Mouse (Mus musculus) mesoderm, embryonic 11.5 days (tissue): ENCODE measurements around the gene Sema4d.

ENCODE experiments used
- DNase-seq: peaks from one replicate; pipeline ENCODE4 v3.0.0-alpha.2; 2012; ENCODE audit warnings: low read depth, low spot score

Gene Sema4d

DNA sequence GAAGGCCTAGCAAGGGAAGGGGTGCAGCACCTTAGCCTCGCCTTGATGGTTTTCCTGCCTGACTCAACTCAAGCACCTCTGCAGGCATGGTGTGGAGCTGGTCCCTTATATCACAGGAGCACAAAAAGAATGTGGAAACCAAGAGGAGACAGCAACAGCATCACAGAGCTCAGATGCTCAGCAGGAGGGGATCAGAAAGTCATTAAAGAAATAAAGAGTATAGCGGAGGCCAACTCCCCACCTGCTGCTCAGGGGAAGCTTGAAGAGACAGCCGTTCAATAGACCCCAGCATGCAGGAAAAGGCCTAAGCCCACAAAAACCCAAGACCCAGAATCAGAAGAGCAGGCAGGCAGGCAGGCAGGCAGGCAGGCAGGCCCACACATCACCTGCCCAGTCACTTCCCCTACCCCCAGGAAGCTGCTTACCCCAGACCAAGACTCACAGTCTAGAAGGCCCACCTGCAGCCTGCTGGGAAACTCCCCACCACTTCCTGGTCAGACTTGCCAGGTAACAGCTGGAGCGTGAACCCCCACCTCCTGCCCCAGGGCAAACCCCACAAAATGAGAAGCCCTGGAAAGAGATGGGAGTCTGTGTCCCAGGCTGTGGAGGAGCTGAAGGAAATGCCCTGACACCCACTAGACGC is 39.6 kb downstream of the Sema4d start:
- DNase-seq, result no peak

- no peak for DNase-seq
These were observed 40.4 kb downstream of the Sema4d start for GRCm38 (mm10) chr13:51753168-51753465.

DNA sequence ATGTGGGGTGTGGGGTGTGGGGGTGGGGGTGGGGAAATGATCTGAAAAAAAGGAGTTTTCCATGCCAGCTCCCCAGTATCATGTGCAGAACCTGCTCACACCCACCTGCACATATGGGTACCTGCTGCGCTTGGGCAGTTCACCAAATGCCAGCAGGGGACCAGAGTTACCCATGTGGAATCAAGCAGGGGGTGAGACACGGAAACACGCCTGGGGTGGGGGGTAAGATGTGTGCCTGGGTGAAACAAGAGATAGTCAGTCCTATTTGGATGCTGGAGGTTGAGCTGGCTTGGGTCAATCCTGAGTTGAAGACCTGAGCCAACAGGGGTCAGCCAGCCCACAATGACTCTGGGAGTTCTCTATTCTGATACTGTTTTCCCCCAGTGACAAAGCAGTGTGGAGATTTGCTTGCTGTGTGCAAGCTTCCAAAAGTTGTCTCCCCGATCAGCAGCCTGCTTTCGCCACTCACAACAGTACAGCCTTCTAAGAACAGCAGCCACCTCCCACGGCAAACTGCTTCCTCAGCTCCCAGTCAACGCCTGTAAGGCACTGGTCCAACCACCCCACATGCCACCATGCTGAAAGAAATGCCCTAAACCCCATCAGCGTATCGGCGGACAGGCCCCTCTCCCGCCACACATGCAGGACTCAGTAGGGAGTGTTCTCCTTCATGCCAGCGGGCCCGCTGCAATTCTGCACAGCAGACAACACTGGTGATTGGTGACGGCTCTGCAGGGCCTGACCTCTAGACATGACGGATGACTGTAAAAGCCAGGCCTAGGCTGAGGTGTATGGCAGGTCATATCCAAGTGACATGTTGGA is 41.0 kb downstream of the Sema4d start:
- no peak for DNase-seq

DNA sequence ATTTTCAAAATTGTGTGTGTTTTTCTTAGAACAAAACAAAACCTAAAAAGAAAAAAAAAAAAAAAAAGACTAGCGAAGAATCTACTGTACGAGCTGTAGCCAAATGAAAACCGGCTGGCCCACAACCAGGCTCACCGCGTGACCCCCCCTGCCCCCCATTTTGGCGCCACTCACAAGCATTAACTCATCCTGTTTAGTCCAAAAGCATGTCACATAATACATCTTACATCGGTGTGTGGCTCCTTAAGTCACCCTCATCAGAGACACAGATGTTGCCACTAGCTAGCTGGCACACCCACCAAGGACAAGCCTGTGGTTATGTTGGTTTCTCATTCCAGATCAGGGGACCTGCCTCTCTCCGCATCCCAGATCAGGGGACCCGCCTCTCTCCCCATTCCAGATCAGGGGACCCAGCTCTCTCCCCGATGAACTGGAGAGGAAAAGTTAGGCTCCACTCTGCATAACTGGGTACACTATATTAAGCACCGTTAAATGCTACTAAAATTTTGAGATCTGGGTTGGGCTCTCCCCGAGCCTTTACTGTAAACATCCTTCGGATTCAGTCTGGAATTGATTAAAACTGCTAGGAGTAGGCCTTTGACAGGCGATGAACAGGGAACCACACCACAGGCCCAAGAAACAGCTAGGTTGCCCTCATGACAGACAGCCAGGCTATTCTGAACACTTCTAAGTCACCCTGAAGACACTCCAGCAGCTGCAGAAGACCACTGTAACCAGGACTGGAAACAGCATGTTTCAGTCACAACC is 43.8 kb downstream of the Sema4d start:
- DNase-seq, result no peak

DNA sequence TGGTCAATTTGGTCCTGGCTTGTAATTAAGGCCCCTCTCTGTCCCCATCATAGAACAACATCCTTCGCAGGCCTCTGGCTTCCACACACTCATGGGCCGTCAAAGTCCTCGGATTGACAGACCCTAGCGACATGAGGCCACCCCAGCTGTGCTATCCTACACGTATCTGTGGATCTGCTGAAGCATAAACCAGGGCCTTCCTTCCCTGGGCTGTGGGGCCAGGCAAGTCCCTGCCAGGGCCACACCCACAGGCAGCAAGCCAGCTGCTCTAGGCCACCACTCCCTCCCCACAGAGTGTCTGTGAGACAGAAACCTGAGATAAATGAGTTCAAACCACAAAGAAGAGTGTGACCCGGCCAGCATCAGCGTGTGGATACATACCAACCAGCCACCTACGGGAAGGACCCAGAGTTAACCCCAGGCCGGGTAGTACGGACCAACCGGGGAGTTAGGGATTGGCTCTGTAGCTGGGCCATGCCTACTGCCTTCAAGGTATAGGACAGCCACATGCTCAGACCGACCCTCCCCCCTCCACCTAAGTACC is 45.5 kb downstream of the Sema4d start:
- DNase-seq, result no peak

GRCm38 (mm10) chr13:51747069-51747468 is 46.5 kb downstream of the Sema4d start:
- no peak for DNase-seq

DNA sequence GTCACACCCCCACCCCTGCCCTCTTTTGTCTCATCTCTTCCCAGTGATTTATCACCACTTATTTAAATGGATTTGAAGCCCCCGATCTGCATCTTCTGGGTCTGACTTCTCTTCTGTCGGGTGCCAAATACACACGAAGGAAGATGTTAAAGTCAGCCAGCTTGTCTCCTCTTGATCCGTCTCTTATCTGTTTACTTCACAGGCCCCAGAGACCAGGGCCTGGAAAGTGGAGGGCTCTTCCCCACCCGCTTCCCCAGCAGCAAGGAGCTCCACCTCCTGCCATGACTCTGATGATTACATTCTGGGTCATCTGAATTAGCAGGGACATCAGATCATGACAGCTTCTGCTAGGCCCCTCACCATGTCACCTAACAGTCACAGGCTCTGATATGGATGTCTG is 47.7 kb downstream of the Sema4d start:
- no peak for DNase-seq

GRCm38 (mm10) chr13:51743855-51744254 is 49.7 kb downstream of the Sema4d start:
- DNase-seq, result no peak

DNA sequence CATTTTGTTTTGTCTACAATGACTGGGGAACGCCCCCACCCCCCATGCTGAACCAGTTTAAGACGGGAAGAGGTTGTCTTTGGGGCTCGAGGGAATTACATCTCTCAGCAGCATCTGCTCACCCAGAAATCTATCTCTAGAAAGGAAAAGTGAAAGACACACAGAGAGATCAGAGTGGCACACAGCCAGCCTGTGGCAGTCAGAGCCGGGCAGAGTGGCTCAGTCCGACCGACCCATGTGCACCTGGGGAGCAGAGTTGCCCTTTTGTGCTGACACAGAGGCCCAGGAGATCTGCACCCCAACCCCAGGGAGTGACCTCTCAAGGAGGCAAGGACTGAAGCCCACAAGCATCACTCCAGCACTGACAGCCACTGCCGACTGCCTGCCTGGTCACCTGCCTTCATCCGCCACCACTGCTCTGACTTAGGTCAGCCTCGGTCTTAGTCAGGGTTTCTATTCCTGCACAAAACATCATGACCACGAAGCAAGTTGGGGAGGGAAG is 50.9 kb downstream of the Sema4d start:
- DNase-seq, result no peak

GRCm38 (mm10) chr13:51740776-51741175 is 52.8 kb downstream of the Sema4d start:
- DNase-seq, result no peak

- DNase-seq, result no peak
These were observed 53.8 kb downstream of the Sema4d start for GRCm38 (mm10) chr13:51739713-51740112.

GRCm38 (mm10) chr13:51738531-51739117 is 54.9 kb downstream of the Sema4d start:
- DNase-seq, result no peak

GRCm38 (mm10) chr13:51737949-51738513 is 55.5 kb downstream of the Sema4d start:
- DNase-seq, result no peak

GRCm38 (mm10) chr13:51737033-51737948 is 56.3 kb downstream of the Sema4d start:
- DNase-seq, result no peak

- no peak for DNase-seq
These were observed 57.3 kb downstream of the Sema4d start for GRCm38 (mm10) chr13:51736007-51736911.

DNA sequence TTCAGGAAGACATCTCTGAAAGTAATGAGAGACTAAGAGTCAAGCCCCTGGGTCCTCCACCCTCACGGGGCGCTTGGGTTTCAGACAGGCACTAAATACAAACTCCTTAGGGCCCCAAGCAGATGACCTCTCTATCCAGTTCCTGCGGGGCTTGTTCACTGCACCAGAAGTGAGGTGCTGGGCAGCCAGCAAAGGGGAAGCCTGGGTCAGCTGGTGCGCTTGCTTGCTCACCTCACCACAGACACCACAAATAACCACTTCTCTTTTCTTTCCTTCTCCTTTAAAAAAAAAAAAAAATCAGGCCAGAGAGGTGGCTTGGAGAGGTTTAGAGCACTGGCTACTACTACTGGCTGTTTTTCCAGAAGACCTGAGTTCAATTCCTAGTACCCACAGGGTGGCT is 59.0 kb downstream of the Sema4d start:
- DNase-seq, result no peak

DNA sequence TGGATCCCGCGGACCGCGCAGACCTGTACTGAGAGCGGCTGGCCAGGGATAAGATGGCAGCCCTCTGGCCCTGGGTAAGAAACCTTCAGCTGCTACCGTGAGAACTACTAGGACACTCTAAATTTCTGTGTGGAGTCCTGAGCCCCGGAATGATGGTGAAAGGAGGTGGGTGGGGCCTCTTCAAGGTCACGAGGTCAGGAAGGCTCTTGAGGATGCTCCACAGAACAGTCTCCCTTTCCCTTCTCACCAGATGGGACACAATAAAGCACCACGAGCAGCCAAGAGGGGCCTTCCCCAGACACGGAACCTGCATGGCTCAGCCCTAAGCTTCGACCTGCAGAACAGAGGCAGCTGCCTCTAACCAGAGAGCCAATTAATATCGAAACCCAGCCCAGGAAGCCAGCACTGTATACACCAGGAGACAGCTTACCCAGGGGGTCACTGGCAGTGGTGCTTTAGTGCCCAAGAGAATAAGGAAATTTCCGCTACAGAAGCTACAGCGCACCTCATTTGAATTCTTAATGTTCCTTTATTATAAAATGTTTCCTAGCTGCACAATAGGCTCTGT is 61.4 kb downstream of the Sema4d start:
- no peak for DNase-seq

DNA sequence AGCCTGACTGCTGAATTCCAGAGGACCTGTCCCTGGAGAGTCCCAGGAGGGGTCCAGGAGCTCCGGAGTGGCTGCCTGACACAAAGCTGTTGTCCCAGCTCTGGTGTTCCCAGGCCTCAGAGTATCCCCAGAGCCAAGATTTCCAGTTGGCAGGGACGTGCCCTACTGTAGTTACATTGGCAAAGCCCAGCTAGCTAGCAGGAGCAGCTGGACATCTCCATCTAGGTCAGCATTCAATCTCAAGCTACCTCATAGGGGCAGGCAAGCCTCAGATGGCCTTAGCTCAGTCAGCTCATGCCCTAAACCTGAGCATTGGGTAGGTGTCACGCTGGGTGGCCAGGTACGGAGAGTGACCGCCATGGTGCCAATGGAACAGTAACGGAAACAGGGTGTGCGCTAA is 62.1 kb downstream of the Sema4d start:
- DNase-seq, result no peak

DNA sequence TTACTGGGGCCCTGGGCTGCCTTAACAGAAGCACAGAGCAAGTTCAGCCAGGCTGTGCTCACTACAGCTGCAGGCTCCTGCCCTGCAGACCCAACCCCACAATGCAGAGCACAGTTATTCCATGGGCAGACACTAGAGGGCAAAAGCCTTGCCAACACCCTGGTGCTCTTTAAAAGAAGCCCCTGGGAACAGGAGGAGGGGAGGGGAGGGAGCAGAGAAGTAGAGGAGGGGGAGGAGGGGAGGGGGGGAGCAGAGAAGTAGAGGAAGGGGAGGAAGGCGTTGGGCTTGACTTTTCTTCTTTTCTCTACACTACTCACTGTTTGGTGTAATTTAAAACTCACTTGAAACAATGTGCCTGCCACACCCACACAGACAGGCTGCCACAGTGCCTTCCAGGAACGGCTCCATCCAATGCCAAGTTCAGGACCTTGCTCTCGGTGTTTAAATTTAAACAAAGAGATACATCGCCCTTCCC is 63.6 kb downstream of the Sema4d start:
- peak; percentile 73 for DNase-seq
